Mouse (Mus musculus) T-helper 2 cell (primary cell): ENCODE measurements around the gene Txn2.

Experiments used
- in situ Hi-C: fragments of 300-600 bp; cut with MboI, MseI; formaldehyde crosslinking; loops from one replicate; pipeline ENCODE4 v1.15.1; 2025; ENCODE audit warnings: high pct_unique_total_duplicates

The Txn2 gene

GRCm38 (mm10) chr15:77928673-77929331 is at the start of gene Txn2:
Gene Txn2 (minus strand): TSS chr15:77929006.
- in situ Hi-C loops: no loop called here

DNA sequence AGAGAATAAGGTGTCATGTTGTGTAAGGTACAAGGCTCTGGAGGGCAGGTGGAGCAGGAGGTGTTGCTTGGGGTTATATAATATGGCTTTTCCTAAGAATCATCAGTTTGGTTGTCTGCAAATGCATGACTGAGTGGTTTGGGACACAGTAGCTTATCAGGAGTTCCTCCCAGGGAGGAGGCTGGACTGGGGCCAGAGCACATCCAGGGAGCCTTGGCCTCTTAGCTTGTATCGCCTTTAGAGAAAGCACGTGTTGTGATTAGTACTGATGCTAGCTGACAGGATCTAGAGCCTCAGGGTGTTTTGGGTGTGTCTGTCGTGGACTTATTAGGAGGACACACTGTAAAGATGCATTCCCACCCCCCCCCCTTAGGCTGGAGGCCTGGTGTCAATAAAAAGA is 48.9 kb upstream of the Txn2 start:
- in situ Hi-C loops: loop anchor here (10.0 kb wide), 1 partner anchor 427 kb away; the partner anchor contains the start of genes Mpst and Tst

- in situ Hi-C loops: loop anchor here (10.0 kb wide), 1 partner anchor 430 kb away; the partner anchor contains the start of genes Mpst and Tst
Measured at GRCm38 (mm10) chr15:77974165-77974841, 45.5 kb upstream of the Txn2 start.

DNA sequence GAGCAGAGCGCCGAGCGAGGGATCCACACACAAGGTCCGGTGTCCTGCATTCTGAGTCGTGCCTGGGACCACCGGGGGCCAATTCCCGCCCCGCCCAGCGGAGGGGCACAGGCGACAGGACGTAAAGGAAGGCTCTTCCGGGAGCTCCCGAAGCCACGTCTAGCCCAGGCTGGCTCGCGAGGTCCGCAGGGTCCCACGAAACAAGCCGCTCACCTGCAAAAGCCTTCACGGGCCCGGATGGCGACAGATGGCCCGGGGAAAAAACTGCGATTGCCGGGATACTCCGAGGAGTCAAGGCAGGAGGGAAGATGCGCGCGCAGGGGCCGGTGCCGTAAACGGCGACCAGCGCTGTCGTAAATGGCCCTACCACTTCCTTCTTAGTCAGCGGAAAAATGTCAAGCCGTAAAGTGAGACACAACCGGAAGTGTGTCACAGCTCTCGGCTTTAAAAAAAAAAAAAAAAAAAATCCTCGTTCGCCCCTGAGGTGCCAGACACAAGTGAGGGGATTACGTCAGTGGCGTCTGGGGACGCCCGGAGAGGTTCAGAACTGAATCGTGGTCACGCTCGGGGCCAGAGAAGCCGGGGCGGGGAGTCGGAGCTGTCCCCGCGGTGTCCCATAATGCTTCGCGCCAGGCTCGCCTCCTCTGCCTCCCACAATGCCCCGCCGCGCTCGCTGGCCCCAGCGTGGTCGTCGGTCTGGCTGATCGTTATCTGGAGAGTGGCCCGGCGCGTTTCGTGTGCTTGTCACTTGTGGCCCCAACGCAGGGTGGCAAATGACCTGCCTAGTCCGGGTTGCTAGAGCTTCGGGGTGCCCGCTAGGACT is 41.9 kb upstream of the Txn2 start, which contains the start of gene Eif3d:
Gene Eif3d (minus strand): TSS at position 344 of the 823 bp plus-strand sequence.
- in situ Hi-C loops: loop anchor here (10.0 kb wide), 1 partner anchor 434 kb away; the partner anchor contains the start of genes Mpst and Tst

DNA sequence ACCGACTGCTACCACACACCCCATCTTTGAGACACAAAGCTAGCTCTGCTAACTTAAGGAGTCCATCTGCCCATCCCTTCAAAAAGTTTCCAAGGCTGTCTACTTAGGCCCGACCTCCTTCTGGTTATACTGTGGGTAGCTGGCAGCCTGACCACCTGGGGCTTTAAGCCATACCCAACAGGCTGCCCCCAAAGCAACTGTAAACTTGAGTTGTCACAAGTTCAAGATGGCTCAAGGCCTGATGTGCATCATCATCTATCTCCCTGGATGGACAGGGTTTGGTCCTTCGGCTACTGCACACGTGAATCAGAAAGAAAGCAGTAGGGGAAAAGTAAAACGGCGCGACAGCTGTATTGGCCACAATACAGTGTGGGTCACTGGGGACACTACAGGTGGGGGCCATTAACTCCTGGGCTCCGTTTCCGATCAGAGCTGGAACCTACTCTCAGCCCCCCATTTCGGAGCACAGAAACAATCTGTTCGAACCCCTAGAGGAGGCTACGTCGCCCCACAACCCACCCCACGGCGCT is 41.2 kb upstream of the Txn2 start:
- in situ Hi-C loops: loop anchor here (10.0 kb wide), 1 partner anchor 435 kb away; the partner anchor contains the start of genes Mpst and Tst

GRCm38 (mm10) chr15:77965117-77965528 is 36.3 kb upstream of the Txn2 start:
- in situ Hi-C loops: no loop called here

DNA sequence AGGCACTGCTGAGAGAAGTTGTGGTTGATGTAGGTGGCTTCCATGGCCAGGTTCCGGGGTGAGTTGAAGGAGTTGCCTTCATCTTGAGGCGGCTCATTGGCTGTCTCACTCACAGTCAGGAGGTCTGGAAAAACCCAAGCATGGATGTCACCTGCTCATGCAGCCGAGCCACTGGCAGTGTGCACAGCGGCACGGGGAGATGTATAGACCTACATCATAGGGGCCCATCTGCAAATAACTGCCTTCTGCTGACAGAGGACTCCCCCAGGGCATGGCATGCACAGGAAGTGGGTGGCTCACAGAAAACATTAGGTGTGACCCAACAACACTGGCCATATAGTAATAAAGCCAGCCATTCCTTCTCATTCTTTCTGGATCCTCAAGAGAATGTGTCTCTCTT is 33.6 kb upstream of the Txn2 start:
- in situ Hi-C loops: no loop called here

GRCm38 (mm10) chr15:77960693-77961092 is 31.9 kb upstream of the Txn2 start:
- in situ Hi-C loops: no loop called here

GRCm38 (mm10) chr15:77958071-77958470 is 29.3 kb upstream of the Txn2 start:
- in situ Hi-C loops: no loop called here

- in situ Hi-C loops: no loop called here
Measured at GRCm38 (mm10) chr15:77957625-77958024, 28.8 kb upstream of the Txn2 start.

GRCm38 (mm10) chr15:77956404-77956901 is 27.6 kb upstream of the Txn2 start, which contains the start of gene Foxred2:
Gene Foxred2 (minus strand): TSS chr15:77956722.
- in situ Hi-C loops: no loop called here

DNA sequence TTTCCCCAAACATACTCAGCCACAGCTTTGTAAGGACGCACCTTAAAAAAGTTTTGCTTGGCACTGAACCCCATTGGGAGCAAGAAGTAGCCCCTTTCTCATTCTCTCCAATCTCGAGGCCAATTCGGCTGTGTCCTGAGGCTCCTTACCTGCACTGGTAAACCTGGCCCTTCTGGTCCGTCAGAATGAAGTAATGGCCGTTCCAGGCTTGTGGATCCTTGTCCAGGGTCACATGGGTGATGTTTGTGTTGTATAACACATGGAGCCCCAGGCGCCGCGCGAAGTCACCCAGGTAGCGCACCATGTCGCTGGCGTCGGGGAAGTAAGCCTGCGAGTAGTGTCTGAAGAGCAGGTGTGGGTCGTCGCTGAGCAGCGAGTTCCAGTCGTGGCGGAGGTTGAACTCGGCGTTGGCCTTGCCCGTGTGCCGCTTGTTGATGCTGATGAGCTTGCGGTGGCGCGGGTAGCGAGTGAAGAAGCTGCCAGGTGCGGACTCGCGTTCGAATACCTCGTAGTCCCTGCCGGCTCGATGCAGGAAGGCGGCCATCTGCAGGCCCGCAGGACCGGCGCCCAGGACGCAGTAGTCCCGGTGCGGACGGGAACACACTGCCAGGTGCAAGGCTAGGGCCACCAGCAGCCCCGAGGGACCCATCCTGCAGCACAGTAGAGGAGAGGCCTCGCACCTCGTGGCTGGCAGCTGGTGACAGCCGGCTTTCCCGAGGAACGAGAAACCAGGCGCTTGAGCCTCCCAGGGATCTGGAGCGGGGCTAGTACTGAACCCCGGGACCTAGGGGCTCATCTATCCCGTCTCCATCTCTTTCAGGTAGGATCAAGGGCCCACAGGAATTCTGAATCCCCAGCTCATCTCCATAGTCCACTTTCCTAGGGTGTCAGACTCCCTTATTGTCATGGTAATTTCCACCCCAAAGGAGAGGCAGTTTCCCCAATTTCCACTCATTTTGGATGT is 26.9 kb upstream of the Txn2 start:
- in situ Hi-C loops: no loop called here

GRCm38 (mm10) chr15:77954362-77954761 is 25.6 kb upstream of the Txn2 start:
- in situ Hi-C loops: no loop called here

DNA sequence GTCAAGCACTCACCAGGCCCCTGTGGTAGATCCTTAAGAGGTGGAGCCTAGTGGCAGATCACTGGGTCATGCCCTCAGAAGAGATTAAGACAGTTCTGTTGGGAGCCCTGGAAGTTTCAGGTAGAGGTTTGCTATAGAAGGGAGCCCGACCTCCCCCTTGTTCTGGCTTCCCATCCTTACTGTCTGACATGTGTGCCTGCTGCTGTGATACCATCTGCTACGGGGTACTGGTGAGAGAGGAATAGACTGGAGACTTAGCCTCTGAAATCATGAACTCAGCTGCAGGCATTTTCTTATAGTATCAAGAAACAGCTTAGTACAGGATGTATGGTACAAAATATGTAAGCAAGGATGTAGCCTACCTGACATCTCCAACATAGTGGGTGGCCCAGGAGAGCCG is 24.1 kb upstream of the Txn2 start:
- in situ Hi-C loops: no loop called here

DNA sequence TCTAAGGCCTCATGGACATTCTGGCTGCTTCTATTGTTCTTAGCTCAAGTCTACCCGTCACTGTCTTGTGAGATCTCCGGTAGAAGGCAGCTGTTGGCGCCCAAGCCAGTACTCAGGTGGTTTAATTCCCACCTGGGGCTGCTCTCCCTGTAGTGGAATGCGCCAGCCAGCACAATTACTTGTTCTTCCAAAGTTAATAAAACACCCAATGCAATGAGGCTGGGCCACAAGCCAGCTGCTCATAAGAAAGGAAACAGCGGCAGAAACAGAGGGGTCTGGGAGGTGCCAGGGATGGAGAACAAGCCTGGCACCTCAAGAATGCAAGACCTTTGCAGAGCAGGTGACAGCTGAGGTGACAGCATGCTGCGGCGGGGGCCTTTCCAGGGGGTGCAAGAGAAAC is 20.3 kb upstream of the Txn2 start:
- in situ Hi-C loops: no loop called here

DNA sequence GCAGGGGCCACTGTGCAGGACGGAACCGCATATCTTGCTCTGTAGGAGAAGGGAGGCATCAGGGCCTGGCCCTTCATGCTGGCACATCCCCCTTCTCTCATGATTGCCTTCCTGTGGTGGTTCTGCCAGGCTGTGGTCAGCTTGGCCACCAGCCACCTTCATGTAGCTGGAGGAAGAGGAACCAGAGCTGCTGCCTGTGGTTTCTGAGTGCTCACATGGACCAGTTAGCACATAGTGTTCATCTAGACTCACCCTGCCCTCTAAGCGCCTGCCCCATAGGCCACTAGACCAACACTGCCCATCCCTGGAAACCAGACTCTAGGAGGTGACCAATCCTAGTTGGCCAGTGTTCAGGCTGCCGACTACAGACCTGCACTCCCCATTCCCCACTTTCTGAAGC is 16.9 kb upstream of the Txn2 start:
- in situ Hi-C loops: no loop called here

- in situ Hi-C loops: no loop called here
Measured at GRCm38 (mm10) chr15:77941563-77941962, 12.8 kb upstream of the Txn2 start.

- in situ Hi-C loops: no loop called here
Measured at GRCm38 (mm10) chr15:77938516-77938915, 9.7 kb upstream of the Txn2 start.

- in situ Hi-C loops: no loop called here
Measured at GRCm38 (mm10) chr15:77935673-77936375, 7.0 kb upstream of the Txn2 start.

DNA sequence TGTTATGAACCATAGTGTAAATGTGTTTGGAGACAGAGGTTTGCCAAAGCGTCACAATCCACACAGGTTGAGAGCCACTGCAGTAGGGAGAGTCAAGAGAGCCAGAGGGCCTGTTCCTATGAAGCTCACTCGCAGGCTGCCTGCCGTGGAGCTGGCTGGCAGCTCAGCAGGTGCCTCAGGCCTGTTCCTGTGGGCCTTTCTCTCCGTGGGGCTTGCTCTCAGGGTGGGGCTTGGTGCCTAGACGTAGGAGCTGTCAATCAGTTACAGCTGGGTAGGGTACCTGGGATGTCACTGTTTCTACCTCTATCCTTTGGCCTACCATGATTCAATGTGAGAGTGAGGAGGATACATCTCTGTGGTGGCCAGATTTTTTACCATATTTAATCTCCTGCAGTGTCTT is 6.2 kb upstream of the Txn2 start:
- in situ Hi-C loops: no loop called here
